Mouse (Mus musculus) embryo, embryonic 11 days (tissue): Measurements from ENCODE around the gene Olfr1053.
"Not testable (repeated sequence)": the region's sequence is repeated elsewhere in the genome, so short reads cannot be mapped to it uniquely, and the experiment has no call there.

Experiments
- DNase-seq: peaks from one replicate; pipeline ENCODE4 v3.0.0-alpha.2; 2015

Gene Olfr1053

DNA sequence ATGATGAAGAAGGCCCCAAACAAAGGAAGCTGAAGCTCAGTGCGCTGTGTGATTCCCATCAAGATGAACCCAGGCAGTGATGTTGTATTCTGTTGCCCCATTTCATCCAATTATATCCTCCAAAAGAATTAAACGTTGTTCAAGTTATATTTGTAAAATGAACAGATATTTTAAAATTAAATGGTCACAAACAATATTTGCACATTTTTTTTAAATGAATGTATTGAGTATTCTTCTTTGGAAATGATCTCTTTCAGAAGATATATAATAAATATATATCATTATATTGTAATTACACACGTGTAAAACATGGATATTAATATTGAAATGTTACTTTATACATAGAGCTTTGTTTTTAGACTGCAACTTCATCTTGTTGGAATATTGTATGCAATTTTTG lies at the start of gene Olfr1053:
Gene Olfr1053 (minus strand): TSS at position 101 of the 400 bp plus-strand sequence.
- no peak for DNase-seq

GRCm38 (mm10) chr2:86362369-86362768 lies 47.3 kb upstream of the Olfr1053 start, which contains the start of gene Olfr1056:
Gene Olfr1056, minus strand, starts transcription at chr2:86362469.
- no peak for DNase-seq

DNA sequence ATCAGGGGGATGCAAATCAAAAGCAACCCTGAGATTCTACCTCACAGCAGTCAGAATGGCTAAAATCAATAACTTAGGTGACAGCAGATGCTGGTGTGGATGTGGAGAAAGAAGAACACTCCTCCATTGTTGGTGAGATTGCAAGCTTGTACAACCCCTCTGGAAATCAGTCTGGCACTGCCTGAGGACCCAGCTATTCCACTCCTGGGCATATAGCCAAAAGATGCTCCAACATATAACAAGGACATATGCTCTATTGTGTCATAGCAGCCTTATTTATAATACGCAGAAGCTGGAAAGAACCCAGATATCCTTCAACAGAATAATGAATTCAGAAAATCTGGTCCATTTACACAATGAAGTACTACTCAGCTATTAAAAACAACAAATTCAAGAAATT lies 36.7 kb upstream of the Olfr1053 start:
- not testable (repeated sequence) for DNase-seq

- no peak for DNase-seq
These were observed 35.1 kb upstream of the Olfr1053 start, which contains the start of gene Olfr1055 for GRCm38 (mm10) chr2:86350184-86350583. Gene Olfr1055, minus strand, starts transcription at chr2:86350284.

- DNase-seq: no peak
These were observed 20.2 kb upstream of the Olfr1053 start, which contains the start of gene Olfr1054 for GRCm38 (mm10) chr2:86335333-86335732. Gene Olfr1054, minus strand, starts transcription at chr2:86335433.

DNA sequence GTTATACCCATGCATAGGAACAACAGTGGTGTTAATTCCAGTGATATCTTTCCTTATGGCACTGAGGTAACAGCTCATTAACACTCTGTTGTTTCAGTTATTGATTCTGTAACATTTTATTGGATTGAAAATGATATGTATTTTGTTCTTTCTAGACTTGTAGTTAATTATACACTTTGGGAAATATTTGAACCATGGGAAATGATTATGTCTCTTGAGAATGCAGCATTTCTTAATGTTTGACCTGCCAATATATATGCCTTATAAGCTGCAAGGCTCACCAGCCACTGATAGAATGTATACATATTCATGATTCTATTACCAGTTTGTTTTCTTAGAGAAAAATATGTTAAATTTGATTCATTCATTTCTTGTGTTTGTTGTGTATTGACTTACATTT lies 22.9 kb downstream of the Olfr1053 start, which contains the start of gene Olfr1052:
Gene Olfr1052 (plus strand): TSS at position 301 of the 400 bp plus-strand sequence.
- DNase-seq: no peak

DNA sequence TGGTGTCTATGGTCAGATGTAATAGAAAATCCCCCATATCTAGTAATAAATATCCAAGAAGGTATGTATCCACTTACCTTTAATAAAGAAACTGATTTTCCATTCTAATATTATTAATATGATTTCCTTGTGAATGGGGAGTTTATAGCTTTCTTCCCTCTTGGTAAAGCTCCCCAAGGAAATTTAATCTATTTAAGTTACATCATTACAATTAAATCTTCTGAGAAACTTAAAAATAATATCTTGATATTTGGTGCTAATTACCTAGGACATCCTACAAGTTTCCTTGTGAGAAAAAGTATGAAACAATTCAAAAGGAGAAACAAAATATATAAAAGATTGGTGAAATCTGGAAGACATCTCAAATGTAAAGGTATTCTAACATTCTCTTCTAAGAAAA lies 36.1 kb downstream of the Olfr1053 start, which contains the start of gene Olfr1051:
Gene Olfr1051 (minus strand): TSS at position 101 of the 400 bp plus-strand sequence.
- DNase-seq: not testable (repeated sequence)
